Mouse (Mus musculus) embryonic fibroblast, embryonic 13.5 days (primary cell): ENCODE data around the gene Chd4.

Experiments used
- CTCF ChIP-seq: IDR thresholded peaks from 2 replicates; pipeline ENCODE4 v1.5.1; 2011; ENCODE audit warnings: mild to moderate bottlenecking, control low read depth, low read length, moderate library complexity, borderline replicate concordance; ENCODE audit not compliant: insufficient read depth
- POLR2A ChIP-seq: IDR thresholded peaks from 2 replicates; pipeline ENCODE4 v1.6.1; 2011; ENCODE audit warnings: low read depth, mild to moderate bottlenecking, control low read depth, low read length, moderate library complexity

GRCm38 (mm10) chr6:125071896-125072279, 23.9 kb upstream of the Chd4 start:
- TF ChIP-seq POLR2A = no peak
- no peak for TF ChIP-seq CTCF
